Comparison of ENCODE assay signal across 8 mouse cellular contexts in genomic region chr11:84661981-84662380, GRCm38 (mm10).
A peak's percentile ranks its signal among the peaks of the same experiment; 100 is the strongest.
DNase-seq lines count a peak whose midpoint lies in the region; ATAC-seq and TF ChIP-seq lines count a peak whose summit lies in the region.

No protein-coding gene starts in this region.

- H3K27ac ChIP-seq in kidney, embryonic 16.5 days (ENCODE audit: low read length) = no peak overlapping the region
- H3K27ac ChIP-seq in lung, postnatal 0 days (ENCODE audit: low read length) = no peak overlapping the region

- no peak overlapping the region for H3K9ac ChIP-seq in kidney, embryonic 16.5 days (replicated peaks; ENCODE audit: low read length)
- H3K9ac ChIP-seq in lung, postnatal 0 days (replicated peaks; ENCODE audit: low read depth) = no peak overlapping the region

- ATAC-seq in kidney, embryonic 16.5 days (ENCODE audit: low FRiP score, low TSS enrichment) = no peak
- no peak for ATAC-seq in lung, postnatal 0 days
- no peak for ATAC-seq in activated CD4-positive, CD25-positive, alpha-beta regulatory T cell, adult 4 months
- no peak for ATAC-seq in granulocyte monocyte progenitor cell, adult 5-6 weeks (replicated peaks; ENCODE audit: poor library complexity, severe bottlenecking)

- peak; percentile 53 for DNase-seq in kidney, adult 18-20 months
- DNase-seq in NIH3T3 (ENCODE audit: low read depth) = peak; percentile 88
- DNase-seq in embryo, embryonic 10.5 days (ENCODE audit: low spot score) = peak; percentile 86
- DNase-seq in lung, postnatal 0 days (ENCODE audit: low spot score) = peak; percentile 73
- DNase-seq in right cerebral cortex, postnatal 10 days (ENCODE audit: low spot score in 2 of 2) = no peak

- H3K9me3 ChIP-seq in kidney, embryonic 16.5 days (ENCODE audit: low read length) = no peaks in the 10 kb centered on the region
- no peaks in the 10 kb centered on the region for H3K9me3 ChIP-seq in lung, postnatal 0 days (ENCODE audit: low read length)

- no peak for TF ChIP-seq CTCF in lung, postnatal 0 days (IDR thresholded peaks at IDR 0.05)

- 8% methylated on average over 7 of the region's 7 CpGs for WGBS in kidney, embryonic 16.5 days
- 6% methylated on average over 7 of the region's 7 CpGs for WGBS in lung, postnatal 0 days

- peaks cover 29% of the 10 kb centered on the region for H3K4me1 ChIP-seq in kidney, embryonic 16.5 days (ENCODE audit: insufficient read depth, low read length)
- no peaks in the 10 kb centered on the region for H3K4me1 ChIP-seq in lung, postnatal 0 days (ENCODE audit: insufficient read depth, low read depth, low read length)

- H3K4me2 ChIP-seq in kidney, embryonic 16.5 days (replicated peaks; ENCODE audit: low read depth, low read length) = no peak overlapping the region
- no peak overlapping the region for H3K4me2 ChIP-seq in lung, postnatal 0 days (replicated peaks; ENCODE audit: low read depth, low read length)

- no peak overlapping the region for H3K4me3 ChIP-seq in kidney, embryonic 16.5 days (ENCODE audit: low read length)
- no peak overlapping the region for H3K4me3 ChIP-seq in lung, postnatal 0 days (ENCODE audit: low read depth, low read length)

- no peak for TF ChIP-seq EP300 in lung, postnatal 0 days (IDR thresholded peaks at IDR 0.05)

- no peaks in the 10 kb centered on the region for H3K36me3 ChIP-seq in kidney, embryonic 16.5 days (ENCODE audit: insufficient read depth, low read length)
- H3K36me3 ChIP-seq in lung, postnatal 0 days (ENCODE audit: insufficient read depth, low read length) = no peaks in the 10 kb centered on the region

- no peaks in the 10 kb centered on the region for H3K27me3 ChIP-seq in kidney, embryonic 16.5 days (ENCODE audit: insufficient read depth, low read length)
- H3K27me3 ChIP-seq in lung, postnatal 0 days (replicated peaks; ENCODE audit: insufficient read depth, low read length) = no peaks in the 10 kb centered on the region

Comparison
In these comparisons a context has a peak if more than half of its experiments do, and no peak if none do; other contexts are left out.
1. DNase-seq: peak in kidney, adult 18-20 months (single experiment), NIH3T3 (single experiment), embryo, embryonic 10.5 days (single experiment) and lung, postnatal 0 days (single experiment); none in right cerebral cortex, postnatal 10 days (0 of 2).